Mouse (Mus musculus) limb, embryonic 13.5 days (tissue): ENCODE measurements at regions not wholly inside any gene's neighbourhood (a gene's known extent, or its start where the extent isn't known, plus 50 kb on each side); places are given as distances from the start of the nearest gene placed in this dataset.

Experiments
- ATAC-seq: fragments of 200-750 bp; cut with Nextera tagmentation; 2 replicates; pipeline ENCODE4 v1.8.0; 2017; ENCODE audit warnings: low read depth, moderate number of reproducible peaks, moderate TSS enrichment; ENCODE audit not compliant: low FRiP score
- H3K27ac ChIP-seq: fragments of 300-500 bp; sonication (generic); 2 replicates; pipeline ENCODE4 v1.5.1; 2015; ENCODE audit warnings: inconsistent platforms, mild to moderate bottlenecking, moderate library complexity
- H3K27me3 ChIP-seq: fragments of 300-500 bp; sonication (generic); 2 replicates; pipeline ENCODE4 v1.6.1; 2015; ENCODE audit warnings: mild to moderate bottlenecking, inconsistent platforms
- H3K36me3 ChIP-seq: fragments of 300-500 bp; sonication (generic); 2 replicates; pipeline ENCODE4 v1.6.1; 2015; ENCODE audit warnings: inconsistent platforms, mild to moderate bottlenecking, moderate library complexity
- H3K4me1 ChIP-seq: fragments of 300-500 bp; sonication (generic); 2 replicates; pipeline ENCODE4 v1.6.1; 2015; ENCODE audit warnings: inconsistent platforms
- H3K4me2 ChIP-seq: fragments of 300-500 bp; sonication (generic); replicated peaks from 2 replicates; pipeline ENCODE4 v1.6.1; 2015; ENCODE audit warnings: inconsistent platforms, mild to moderate bottlenecking, moderate library complexity
- H3K4me3 ChIP-seq: fragments of 300-500 bp; sonication (generic); 2 replicates; pipeline ENCODE4 v1.5.1; 2015; ENCODE audit warnings: moderate library complexity, mild to moderate bottlenecking, inconsistent platforms
- H3K9ac ChIP-seq: fragments of 300-500 bp; sonication (generic); 2 replicates; pipeline ENCODE4 v1.6.1; 2015; ENCODE audit warnings: mild to moderate bottlenecking, inconsistent platforms
- H3K9me3 ChIP-seq: fragments of 300-500 bp; sonication (generic); 2 replicates; pipeline ENCODE4 v1.6.1; 2016; ENCODE audit warnings: inconsistent platforms
- WGBS: fragments of 180-500 bp; shearing (Covaris S2); methylation state at CpG from one replicate; pipeline ENCODE4 v1.1.7; 2015; 5-methylcytosine and 5-hydroxymethylcytosine counted together

DNA sequence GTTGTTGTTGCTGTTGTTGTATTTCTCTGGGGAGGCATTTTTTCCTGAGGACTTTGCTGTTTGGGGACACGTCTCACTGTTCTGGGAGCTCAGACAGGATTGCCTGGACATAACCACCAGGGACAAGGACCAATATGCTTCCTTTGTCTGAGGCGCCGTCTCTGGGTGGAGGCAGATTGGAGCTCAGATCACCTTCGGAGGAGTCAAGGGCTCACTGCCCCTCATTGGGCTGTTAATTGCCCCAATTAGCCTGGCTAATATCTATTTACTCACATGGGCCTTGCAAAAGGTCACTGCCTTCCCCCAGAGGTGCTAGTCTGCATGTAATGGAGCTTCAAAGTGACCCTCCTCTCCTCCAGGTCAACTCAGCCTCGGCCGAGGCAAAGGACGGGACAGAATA, 270.5 kb downstream of the 3100002H09Rik start:
- no peaks in the 10 kb centered on the region; the same call in 1 of the 2 replicates for H3K4me1 ChIP-seq

DNA sequence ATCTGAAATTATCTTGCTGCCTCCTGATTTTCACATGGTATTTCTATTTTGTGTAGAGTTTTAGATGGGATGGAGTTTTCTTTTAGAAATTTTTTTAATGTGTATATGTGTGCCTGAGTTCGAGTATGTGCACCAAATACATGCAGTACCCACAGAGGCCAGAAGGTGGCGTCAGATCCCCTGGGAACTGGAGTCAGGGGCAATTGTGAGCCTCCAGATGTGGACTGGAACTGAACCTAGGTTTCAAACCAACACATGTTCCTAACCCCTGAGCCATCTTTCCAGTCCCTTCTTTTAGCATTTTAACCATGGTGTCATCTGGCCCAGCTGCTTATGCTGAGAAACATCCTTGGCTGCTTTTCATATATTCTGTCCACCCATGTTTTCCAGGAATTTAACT, 274.9 kb downstream of the 3100002H09Rik start:
- H3K36me3 ChIP-seq = no peaks in the 10 kb centered on the region
- no peak overlapping the region for H3K4me3 ChIP-seq
- H3K4me2 ChIP-seq = no peak overlapping the region
- no peaks in the 10 kb centered on the region for H3K27me3 ChIP-seq
- no peaks in the 10 kb centered on the region; the same call in 1 of the 2 replicates for H3K4me1 ChIP-seq
- H3K9ac ChIP-seq = no peak overlapping the region
- peaks cover 4% of the 10 kb centered on the region; the same call in 1 of the 2 replicates for H3K9me3 ChIP-seq
- no peak for ATAC-seq
- WGBS = 69% methylated on average over 2 of the region's 2 CpGs
- H3K27ac ChIP-seq = no peak overlapping the region

More for the DNA sequence above, 270.5 kb downstream of the 3100002H09Rik start:
- no peak overlapping the region for H3K4me3 ChIP-seq
- no peaks in the 10 kb centered on the region for H3K27me3 ChIP-seq
- H3K9ac ChIP-seq = no peak overlapping the region
- H3K36me3 ChIP-seq = no peaks in the 10 kb centered on the region
- H3K4me2 ChIP-seq = no peak overlapping the region
- ATAC-seq = no peak
- no peak overlapping the region for H3K27ac ChIP-seq
- WGBS = 22% methylated on average over 7 of the region's 7 CpGs
- no peaks in the 10 kb centered on the region for H3K9me3 ChIP-seq

DNA sequence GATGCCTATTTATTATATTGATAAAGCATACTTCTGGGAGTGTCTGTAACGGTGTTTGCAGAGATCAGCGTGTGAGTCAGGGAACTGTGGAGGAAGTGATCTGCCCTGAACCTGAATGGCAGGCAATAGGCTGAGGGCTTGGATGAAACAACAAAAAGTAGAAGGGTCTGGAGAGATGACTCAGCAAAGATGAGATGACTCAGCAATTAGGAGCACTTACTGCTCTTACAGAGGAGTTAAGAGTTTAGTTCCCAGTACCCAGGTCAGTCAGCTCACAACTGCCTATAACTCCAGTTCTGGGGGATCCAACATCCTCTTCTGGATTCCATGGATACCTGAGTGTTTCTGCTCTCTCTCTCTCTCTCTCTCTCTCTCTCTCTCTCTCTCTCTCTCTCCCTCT, 277.6 kb downstream of the 3100002H09Rik start:
- no peak for ATAC-seq
- no peak overlapping the region for H3K4me2 ChIP-seq
- no peaks in the 10 kb centered on the region for H3K36me3 ChIP-seq
- H3K4me1 ChIP-seq = no peaks in the 10 kb centered on the region
- H3K9ac ChIP-seq = no peak overlapping the region
- no peak overlapping the region for H3K27ac ChIP-seq
- 87% methylated on average over 2 of the region's 2 CpGs for WGBS
- peaks cover 4% of the 10 kb centered on the region; the same call in 1 of the 2 replicates for H3K9me3 ChIP-seq
- H3K27me3 ChIP-seq = no peaks in the 10 kb centered on the region
- H3K4me3 ChIP-seq = no peak overlapping the region

DNA sequence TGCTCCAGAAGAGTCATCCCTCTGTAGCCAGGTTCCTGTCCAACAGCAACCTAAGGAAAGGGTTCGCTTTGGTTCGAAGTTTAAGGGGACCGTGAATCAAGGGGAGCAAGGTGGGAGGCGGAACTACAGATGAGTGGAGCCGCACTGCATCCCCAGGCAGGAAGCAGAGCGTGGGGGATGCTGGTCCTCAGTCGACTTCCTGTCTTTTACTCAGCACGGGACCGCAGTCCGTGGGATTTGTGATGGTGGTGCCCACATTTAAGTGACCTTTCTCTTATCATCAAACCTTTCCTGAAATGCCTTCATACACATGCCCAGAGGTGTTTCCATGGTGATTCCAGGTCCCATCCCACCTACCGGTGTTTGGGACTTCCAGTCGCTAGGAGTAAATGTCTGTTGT, 278.2 kb downstream of the 3100002H09Rik start:
- 90% methylated on average over 12 of the region's 12 CpGs for WGBS
- Histone ChIP-seq H3K4me3 (no peak overlapping the region), H3K36me3 (no peaks in the 10 kb centered on the region), H3K9ac (no peak overlapping the region), H3K9me3 (peaks cover 4% of the 10 kb centered on the region; the same call in 1 of the 2 replicates), H3K27ac (no peak overlapping the region), H3K27me3 (no peaks in the 10 kb centered on the region), H3K4me1 (no peaks in the 10 kb centered on the region), H3K4me2 (no peak overlapping the region)
- ATAC-seq = no peak

DNA sequence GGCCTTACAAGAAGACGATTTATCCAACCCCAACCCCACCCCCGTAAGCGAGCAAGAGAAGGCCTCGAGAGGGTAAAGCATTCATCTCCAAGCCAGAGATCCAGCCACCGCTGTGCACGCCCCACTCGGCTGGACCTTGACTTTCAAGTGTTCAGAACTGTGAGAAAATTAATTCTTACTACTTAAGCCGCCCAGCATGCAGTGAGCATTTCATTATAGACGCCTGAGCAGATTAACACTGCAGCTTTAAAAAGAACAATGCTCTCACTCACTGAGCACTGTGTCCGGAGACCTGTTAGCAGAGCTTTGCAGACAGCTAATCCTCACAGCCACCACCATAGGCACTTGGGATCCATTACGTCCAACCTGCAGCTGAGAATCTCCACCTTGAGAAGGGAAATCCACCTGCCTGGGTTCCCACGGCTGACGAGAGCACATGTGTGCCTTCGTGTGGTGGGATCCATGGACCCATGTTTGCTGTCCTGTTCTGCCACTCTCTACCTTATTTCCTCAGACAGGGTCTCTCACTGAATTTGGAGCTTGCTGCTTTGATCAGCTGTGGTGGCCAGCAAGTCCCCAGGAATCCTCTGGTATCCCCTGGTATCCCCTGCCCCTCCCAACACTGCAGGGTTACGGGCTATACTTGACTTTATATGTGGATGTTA, 281.4 kb downstream of the 3100002H09Rik start:
- 72% methylated on average over 15 of the region's 15 CpGs for WGBS
- no peak for ATAC-seq

GRCm38 (mm10) chr4:124326301-124326700, 284.3 kb downstream of the 3100002H09Rik start:
- Histone ChIP-seq H3K9me3 (no peaks in the 10 kb centered on the region), H3K4me2 (no peak overlapping the region), H3K27me3 (no peaks in the 10 kb centered on the region; the same call in 1 of the 2 replicates), H3K27ac (no peak overlapping the region), H3K9ac (no peak overlapping the region), H3K36me3 (no peaks in the 10 kb centered on the region), H3K4me1 (no peaks in the 10 kb centered on the region), H3K4me3 (no peak overlapping the region)
- 86% methylated on average over 9 of the region's 9 CpGs for WGBS
- no peak for ATAC-seq

More for the DNA sequence above, 281.4 kb downstream of the 3100002H09Rik start:
- Histone ChIP-seq H3K9me3 (no peaks in the 10 kb centered on the region), H3K4me2 (no peak overlapping the region), H3K36me3 (no peaks in the 10 kb centered on the region), H3K4me1 (no peaks in the 10 kb centered on the region), H3K4me3 (no peak overlapping the region), H3K27me3 (no peaks in the 10 kb centered on the region; the same call in 1 of the 2 replicates), H3K9ac (no peak overlapping the region), H3K27ac (no peak overlapping the region)

DNA sequence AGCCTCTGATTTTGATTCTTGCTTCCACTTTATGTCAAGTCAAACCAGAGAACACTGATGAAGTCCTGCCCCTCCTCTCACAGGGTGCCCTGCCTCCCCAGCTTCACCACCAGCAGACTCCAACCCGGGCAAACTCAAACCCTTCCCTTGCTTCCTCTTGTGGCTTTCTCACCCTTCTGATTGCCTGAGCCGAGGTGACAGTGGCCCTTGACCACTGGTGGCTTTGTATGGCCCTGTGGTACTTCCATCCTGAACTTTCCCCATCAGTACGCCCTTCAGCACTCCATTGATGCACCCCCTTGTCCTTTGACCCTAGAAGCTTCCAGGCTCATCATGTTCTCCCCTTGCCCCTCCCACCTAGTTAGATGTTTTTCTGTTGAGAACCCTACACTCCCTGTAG, 287.0 kb downstream of the 3100002H09Rik start:
- Histone ChIP-seq H3K27me3 (no peaks in the 10 kb centered on the region; the same call in 1 of the 2 replicates), H3K36me3 (no peaks in the 10 kb centered on the region), H3K4me1 (no peaks in the 10 kb centered on the region), H3K27ac (no peak overlapping the region), H3K4me2 (no peak overlapping the region), H3K9ac (no peak overlapping the region), H3K9me3 (no peaks in the 10 kb centered on the region), H3K4me3 (no peak overlapping the region)
- WGBS = 66% methylated on average over 3 of the region's 3 CpGs
- ATAC-seq = no peak

GRCm38 (mm10) chr4:124321221-124321620, 289.4 kb downstream of the 3100002H09Rik start:
- H3K27ac ChIP-seq = no peak overlapping the region
- no peak overlapping the region for H3K4me2 ChIP-seq
- no peaks in the 10 kb centered on the region for H3K9me3 ChIP-seq
- WGBS = 67% methylated on average over 7 of the region's 7 CpGs
- H3K4me1 ChIP-seq = no peaks in the 10 kb centered on the region
- H3K9ac ChIP-seq = no peak overlapping the region
- no peak for ATAC-seq
- H3K36me3 ChIP-seq = no peaks in the 10 kb centered on the region
- no peak overlapping the region for H3K4me3 ChIP-seq
- peaks cover 2% of the 10 kb centered on the region; the same call in 1 of the 2 replicates for H3K27me3 ChIP-seq

GRCm38 (mm10) chr4:124317042-124317441, 293.6 kb downstream of the 3100002H09Rik start:
- Histone ChIP-seq H3K4me3 (no peak overlapping the region), H3K27ac (no peak overlapping the region), H3K27me3 (0 out of 2 replicates have a peak, but pooled peaks cover 2% of the 10 kb centered on the region), H3K36me3 (no peaks in the 10 kb centered on the region), H3K9ac (no peak overlapping the region), H3K9me3 (no peaks in the 10 kb centered on the region), H3K4me1 (no peaks in the 10 kb centered on the region), H3K4me2 (no peak overlapping the region)
- 28% methylated on average over 4 of the region's 4 CpGs for WGBS
- ATAC-seq = no peak

GRCm38 (mm10) chr4:124311657-124312056, 298.9 kb downstream of the 3100002H09Rik start:
- Histone ChIP-seq H3K27ac (no peak overlapping the region), H3K9me3 (no peaks in the 10 kb centered on the region), H3K27me3 (peaks cover 16% of the 10 kb centered on the region), H3K36me3 (no peaks in the 10 kb centered on the region), H3K4me3 (no peak overlapping the region), H3K9ac (no peak overlapping the region), H3K4me2 (no peak overlapping the region), H3K4me1 (peaks cover 4% of the 10 kb centered on the region; the same call in 1 of the 2 replicates)
- WGBS = 75% methylated on average over 5 of the region's 5 CpGs
- no peak for ATAC-seq

DNA sequence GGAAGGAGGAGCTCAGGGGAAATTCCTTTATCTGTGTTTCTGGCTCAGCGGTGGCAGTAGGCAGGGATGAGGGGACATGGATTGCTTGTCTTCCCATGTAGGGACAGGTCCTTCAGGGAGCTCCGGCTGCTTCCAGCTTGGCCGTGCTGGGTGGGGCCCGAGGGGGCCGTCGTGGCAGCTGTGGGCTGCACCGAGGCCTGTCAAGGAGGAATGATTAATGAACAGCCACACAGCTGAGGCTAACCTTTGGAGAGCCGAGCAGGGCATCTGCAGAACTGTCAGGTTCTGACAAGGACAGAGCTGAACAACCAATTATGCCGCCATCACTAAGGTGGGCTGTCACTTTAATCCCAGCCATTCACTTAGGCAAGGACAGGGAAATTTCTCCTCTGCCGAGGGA, 300.0 kb downstream of the 3100002H09Rik start:
- H3K4me3 ChIP-seq = no peak overlapping the region

DNA sequence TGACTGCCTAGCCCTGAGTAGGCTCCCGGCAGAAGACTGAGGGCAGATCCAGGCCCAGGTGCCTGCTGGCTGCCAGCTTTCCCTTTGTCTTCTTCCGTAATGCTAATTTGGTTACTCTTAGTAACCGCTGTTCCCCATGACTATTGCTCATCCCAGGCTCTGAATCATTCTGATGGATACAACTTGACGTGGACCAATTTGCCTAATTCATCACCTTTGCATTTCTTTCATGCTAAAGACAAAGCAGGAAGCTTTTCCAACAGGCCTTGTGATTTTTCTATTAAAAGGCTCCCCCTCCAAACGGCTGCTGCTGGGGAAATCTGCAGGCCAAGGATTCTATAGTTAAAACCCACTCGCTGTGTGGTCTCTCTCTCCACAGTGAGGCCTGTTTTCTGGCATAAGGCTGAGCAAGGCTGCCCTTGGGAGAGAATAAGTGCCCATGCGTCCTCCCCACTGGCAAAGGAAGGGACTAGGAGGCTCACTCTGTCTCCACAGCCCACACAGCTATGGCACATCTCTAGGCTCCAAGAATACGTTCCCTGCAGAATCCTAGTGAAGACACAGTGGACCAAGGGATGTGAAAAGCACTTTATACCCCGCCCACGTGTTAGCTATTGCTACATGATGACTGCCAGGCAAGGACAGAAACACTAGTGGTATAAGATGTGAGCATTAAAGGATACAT, 304.6 kb downstream of the 3100002H09Rik start:
- H3K9ac ChIP-seq = no peak overlapping the region
- no peaks in the 10 kb centered on the region for H3K36me3 ChIP-seq
- H3K4me3 ChIP-seq = no peak overlapping the region
- no peak overlapping the region for H3K27ac ChIP-seq
- no peaks in the 10 kb centered on the region for H3K9me3 ChIP-seq
- peaks cover 12% of the 10 kb centered on the region for H3K27me3 ChIP-seq
- peaks cover 4% of the 10 kb centered on the region; the same call in 1 of the 2 replicates for H3K4me1 ChIP-seq
- 70% methylated on average over 10 of the region's 10 CpGs for WGBS
- ATAC-seq = no peak
- no peak overlapping the region for H3K4me2 ChIP-seq

More for the DNA sequence above, 300.0 kb downstream of the 3100002H09Rik start:
- H3K27me3 ChIP-seq = peaks cover 16% of the 10 kb centered on the region
- WGBS = 16% methylated on average over 10 of the region's 10 CpGs
- no peaks in the 10 kb centered on the region for H3K9me3 ChIP-seq
- H3K27ac ChIP-seq = no peak overlapping the region
- H3K9ac ChIP-seq = no peak overlapping the region
- no peak for ATAC-seq
- no peaks in the 10 kb centered on the region for H3K36me3 ChIP-seq
- H3K4me2 ChIP-seq = no peak overlapping the region
- H3K4me1 ChIP-seq = peaks cover 4% of the 10 kb centered on the region; the same call in 1 of the 2 replicates
